Mouse (Mus musculus) kidney, adult 2 months (tissue): Measurements from ENCODE around the gene Cfap97d1. TPM values are rescaled to one million over a fixed set of nuclear protein-coding genes. Genes with fewer than 3 reads are reported as not detected.
"Not testable (repeated sequence)": the region's sequence is repeated elsewhere in the genome, so short reads cannot be mapped to it uniquely, and the experiment has no call there.

Experiments used
- DNase-seq: peaks from one replicate; pipeline ENCODE4 v3.0.0; 2021
- H3K27ac ChIP-seq: fragments of 200-500 bp; 2 replicates; pipeline ENCODE4 v1.5.1; 2012; ENCODE audit warnings: low read depth, low read length, control low read depth, inconsistent platforms; ENCODE audit not compliant: insufficient read depth
- H3K27me3 ChIP-seq: fragments of 200-500 bp; replicated peaks from 2 replicates; pipeline ENCODE4 v1.6.1; 2012; ENCODE audit warnings: mild to moderate bottlenecking, moderate library complexity, low read length, inconsistent platforms; ENCODE audit not compliant: control insufficient read depth, insufficient read depth
- H3K36me3 ChIP-seq: fragments of 200-500 bp; 2 replicates; pipeline ENCODE4 v1.6.1; 2012; ENCODE audit warnings: mild to moderate bottlenecking, moderate library complexity, low read length, inconsistent platforms; ENCODE audit not compliant: control insufficient read depth, insufficient read depth
- H3K4me1 ChIP-seq: fragments of 200-500 bp; 2 replicates; pipeline ENCODE4 v1.6.1; 2011; ENCODE audit warnings: low read length; ENCODE audit not compliant: control insufficient read depth, insufficient read depth
- H3K4me3 ChIP-seq: fragments of 200-500 bp; 2 replicates; pipeline ENCODE4 v1.5.1; 2011; ENCODE audit warnings: mild to moderate bottlenecking, low read depth, low read length, control low read depth; ENCODE audit not compliant: insufficient read depth
- CTCF ChIP-seq: fragments of 200-500 bp; conservative IDR thresholded peaks from 2 replicates; pipeline ENCODE4 v1.5.1; 2011; ENCODE audit warnings: low read depth, mild to moderate bottlenecking, control low read depth, low read length, moderate library complexity, mixed read lengths; ENCODE audit not compliant: insufficient read depth, insufficient read length
- POLR2A ChIP-seq: fragments of 200-500 bp; IDR thresholded peaks from one replicate; pipeline ENCODE4 v1.6.1; 2011; ENCODE audit warnings: low read depth, low read length, control low read depth
- WGBS: fragments of 180-500 bp; shearing (Covaris S2); methylation state at CpG from one replicate; pipeline ENCODE4 v1.1.7; 2018; 5-methylcytosine and 5-hydroxymethylcytosine counted together
- polyA plus RNA-seq: library from polyadenylated mRNA; depleted of rRNA; stranded (reverse); fragments of >200 nt; gene quantifications from 2 replicates; pipeline ENCODE4 v1.2.3, GENCODE M21; 2012

The Cfap97d1 gene
- polyA plus RNA-seq, 1 experiment = not detected

- Histone ChIP-seq H3K4me1 (peaks cover 4% of the 10 kb centered on the region; the same call in 1 of the 2 replicates), H3K4me3 (peak overlapping the region; percentile 29), H3K27me3 (no peaks in the 10 kb centered on the region), H3K36me3 (no peaks in the 10 kb centered on the region; the same call in 1 of the 2 replicates), H3K27ac (peak overlapping the region; percentile 94)
- WGBS = 62% methylated on average over 6 of the region's 6 CpGs
- peak; percentile 50 for DNase-seq
- TF ChIP-seq POLR2A (no peak), CTCF (no peak)
Measured at GRCm38 (mm10) chr11:101982981-101983411, 1.1 kb upstream of the Cfap97d1 start.

- no peaks in the 10 kb centered on the region for H3K27me3 ChIP-seq
- H3K27ac ChIP-seq = peak overlapping the region; percentile 94
- no peaks in the 10 kb centered on the region; the same call in 1 of the 2 replicates for H3K36me3 ChIP-seq
- peaks cover 4% of the 10 kb centered on the region; the same call in 1 of the 2 replicates for H3K4me1 ChIP-seq
- TF ChIP-seq POLR2A (no peak), CTCF (no peak)
- H3K4me3 ChIP-seq = peak overlapping the region; percentile 29
- DNase-seq = no peak
- 56% methylated on average over 10 of the region's 10 CpGs for WGBS
Measured at GRCm38 (mm10) chr11:101983431-101983921, 603 bp upstream of the Cfap97d1 start.

GRCm38 (mm10) chr11:101985450-101985849 is 1.4 kb downstream of the Cfap97d1 start:
- not testable (repeated sequence) for H3K27me3 ChIP-seq, H3K36me3 ChIP-seq, H3K4me3 ChIP-seq, H3K27ac ChIP-seq, H3K4me1 ChIP-seq, DNase-seq
- WGBS = 41% methylated on average over 6 of the region's 6 CpGs

GRCm38 (mm10) chr11:101985990-101986389 is 1.9 kb downstream of the Cfap97d1 start:
- WGBS = 2% methylated on average over 10 of the region's 10 CpGs
- DNase-seq = peak; percentile 91
- Histone ChIP-seq H3K27ac (no peak overlapping the region), H3K27me3 (no peaks in the 10 kb centered on the region), H3K36me3 (no peaks in the 10 kb centered on the region; the same call in 1 of the 2 replicates), H3K4me1 (peaks cover 4% of the 10 kb centered on the region; the same call in 1 of the 2 replicates), H3K4me3 (no peak overlapping the region)
- TF ChIP-seq CTCF (peak; percentile 98), POLR2A (no peak)

- no peak for DNase-seq
- Histone ChIP-seq H3K27ac (no peak within 1 kb of the TSS), H3K36me3 (no peaks in the 10 kb centered on the region), H3K27me3 (no peaks in the 10 kb centered on the region), H3K4me3 (no peak within 1 kb of the TSS), H3K4me1 (peaks cover 4% of the 10 kb centered on the region; the same call in 1 of the 2 replicates)
- WGBS = 87% methylated on average over 3 of the region's 3 CpGs
- TF ChIP-seq POLR2A (no peak), CTCF (no peak)
Measured at GRCm38 (mm10) chr11:101986913-101987312, 2.8 kb downstream of the Cfap97d1 start, which contains the start of gene Dusp3. Dusp3 (minus strand) TSS chr11:101987013.

- H3K4me1 ChIP-seq = no peaks in the 10 kb centered on the region
- WGBS = 93% methylated on average over 3 of the region's 3 CpGs
- no peaks in the 10 kb centered on the region for H3K27me3 ChIP-seq
- TF ChIP-seq POLR2A = no peak
- no peak for TF ChIP-seq CTCF
- H3K36me3 ChIP-seq = no peaks in the 10 kb centered on the region
- H3K27ac ChIP-seq = no peak overlapping the region
- no peak overlapping the region for H3K4me3 ChIP-seq
- no peak for DNase-seq
Measured at GRCm38 (mm10) chr11:101990244-101990643, 6.2 kb downstream of the Cfap97d1 start.

- no peaks in the 10 kb centered on the region for H3K36me3 ChIP-seq
- no peak for DNase-seq
- no peak overlapping the region for H3K27ac ChIP-seq
- H3K4me1 ChIP-seq = no peaks in the 10 kb centered on the region
- H3K4me3 ChIP-seq = no peak overlapping the region
- WGBS = 79% methylated on average over 3 of the region's 3 CpGs
- no peak for TF ChIP-seq CTCF
- TF ChIP-seq POLR2A = no peak
- no peaks in the 10 kb centered on the region for H3K27me3 ChIP-seq
Measured at GRCm38 (mm10) chr11:101991813-101992212, 7.7 kb downstream of the Cfap97d1 start.
